Mouse (Mus musculus) hematopoietic stem cell, adult 5-6 weeks (primary cell): ENCODE data around the gene Mtmr10. TPM values are rescaled to one million over a fixed set of nuclear protein-coding genes. Genes with fewer than 3 reads are reported as not detected.

Experiments
- ATAC-seq, 2 experiments: fragments of 125-278 bp in 1 of 2; replicated peaks in 1 of 2; 2 replicates each; pipeline ENCODE4 v1.8.0; 2016 to 2017; ENCODE audit warnings: inconsistent platforms in 2 of 2, mild to moderate bottlenecking in 2 of 2, moderate number of reproducible peaks in 2 of 2, low read depth in 1 of 2, moderate TSS enrichment in 1 of 2; ENCODE audit not compliant: low FRiP score in 2 of 2, poor library complexity in 2 of 2, severe bottlenecking in 2 of 2, insufficient read depth in 1 of 2, low TSS enrichment in 1 of 2
- total RNA-seq: library from RNA; stranded (forward); fragments of 172-1452, 232-1000 nt; gene quantifications from 2 replicates; pipeline ENCODE4 v1.2.3, GENCODE M21; 2017

Mtmr10 gene
- total RNA-seq, 1 experiment from 2014 or later, result 4.3 TPM

DNA sequence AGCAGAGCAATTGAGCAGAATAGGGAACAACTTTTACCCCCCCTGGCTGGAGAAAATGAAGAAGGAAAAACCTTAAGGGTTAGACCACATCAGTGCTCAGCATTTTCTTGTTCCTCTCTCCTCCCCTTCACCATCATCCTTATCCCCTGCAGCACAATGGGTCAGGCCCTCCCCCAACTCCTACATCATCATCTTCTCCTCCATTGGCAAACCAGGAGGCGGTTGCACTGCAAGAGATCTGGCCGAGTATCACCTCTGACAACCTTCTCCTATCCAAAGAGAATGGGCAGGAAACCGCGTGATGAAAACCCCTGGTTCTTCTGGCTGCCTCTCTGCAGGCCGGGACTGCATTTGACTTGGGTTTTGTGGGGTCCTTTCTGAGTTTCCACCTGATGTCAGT lies 69.2 kb downstream of the Mtmr10 start:
- ATAC-seq, result no peak

DNA sequence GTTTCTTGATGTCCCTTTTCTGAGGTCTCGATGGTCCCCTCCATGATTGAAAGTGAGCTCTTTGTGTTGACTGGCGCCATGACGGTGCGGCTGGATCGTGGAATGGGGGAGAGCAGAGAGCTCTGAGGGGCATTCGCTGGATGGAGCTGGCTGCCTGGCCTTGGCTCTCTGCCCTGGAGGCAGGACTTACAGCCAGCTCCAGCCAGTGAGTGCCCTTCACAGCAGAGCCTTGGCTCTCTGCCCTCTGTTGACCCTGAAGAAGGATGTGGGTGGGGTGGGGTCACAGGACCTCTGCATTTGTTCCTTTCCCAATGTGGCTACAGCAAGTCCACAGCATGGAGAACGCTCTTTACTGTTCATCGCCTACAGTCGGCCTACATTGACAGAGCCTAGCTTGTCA lies 70.0 kb downstream of the Mtmr10 start:
- ATAC-seq, result no peak

DNA sequence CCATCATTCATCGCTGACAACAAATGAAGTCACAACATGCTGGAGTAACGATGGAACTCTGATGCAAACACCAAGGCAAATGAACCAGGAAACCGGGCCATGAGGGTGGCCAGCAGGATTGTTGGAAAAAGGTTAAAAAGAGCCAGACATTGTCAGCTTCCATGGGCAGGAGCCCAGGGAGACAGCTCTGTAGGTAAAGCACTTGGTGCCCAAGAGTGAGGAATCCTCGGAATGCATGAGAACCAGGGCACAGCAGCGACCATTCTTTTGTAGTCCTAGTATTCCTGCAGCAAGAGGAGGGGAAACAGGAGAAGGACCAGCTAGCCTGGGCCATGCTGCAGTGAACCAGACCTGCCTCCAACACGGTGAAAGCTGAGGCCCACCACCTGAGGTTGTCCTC lies 71.2 kb downstream of the Mtmr10 start:
- no peak for ATAC-seq

DNA sequence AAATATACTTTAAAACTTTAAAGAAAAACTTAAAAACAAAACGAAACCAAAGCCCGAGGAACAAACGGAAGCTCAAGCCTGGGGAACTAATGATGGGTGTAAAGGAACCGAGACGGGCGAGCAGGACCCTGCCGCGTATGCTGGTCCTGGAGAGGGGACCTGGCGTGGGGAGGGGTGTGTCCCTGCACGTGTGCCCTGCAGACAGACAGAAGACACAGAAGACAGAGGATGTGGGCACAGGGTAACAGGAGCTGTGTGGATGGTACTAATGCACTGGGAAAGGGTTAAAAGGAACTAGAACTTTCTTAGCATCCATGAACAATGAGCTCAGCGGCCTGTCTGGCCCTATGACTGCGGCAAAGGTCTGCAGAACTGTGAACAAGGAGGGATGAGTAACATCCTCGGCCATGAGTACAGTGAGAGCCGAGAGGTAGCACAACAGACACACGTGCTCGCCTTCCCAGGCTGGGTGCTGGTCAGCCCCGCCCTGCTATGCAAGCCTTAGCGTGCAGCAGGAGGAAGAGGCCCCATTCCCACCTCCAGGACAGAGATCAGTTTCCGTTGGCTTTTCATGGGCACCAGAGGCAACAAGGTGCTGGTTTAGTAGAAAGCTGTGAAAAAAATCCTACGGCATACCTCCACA lies 72.6 kb downstream of the Mtmr10 start:
- ATAC-seq, result no peak

DNA sequence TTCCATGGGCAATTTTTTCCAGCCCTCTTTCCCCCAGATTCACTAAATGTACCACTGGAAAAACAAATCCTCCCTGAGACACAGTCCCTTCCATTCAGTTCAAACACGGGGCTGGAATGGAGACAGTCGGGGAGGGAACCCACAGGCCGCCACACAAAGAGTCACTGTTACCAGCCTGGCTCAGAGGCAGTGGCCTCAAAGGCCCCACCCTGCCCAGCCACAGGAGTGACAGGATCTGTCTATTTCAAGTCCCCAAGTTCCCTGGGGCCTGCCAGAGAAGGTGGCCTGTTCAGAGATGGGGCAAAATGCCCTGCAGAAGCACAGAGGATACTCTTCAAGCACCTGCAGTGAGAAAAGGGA lies 73.1 kb downstream of the Mtmr10 start:
- no peak for ATAC-seq

DNA sequence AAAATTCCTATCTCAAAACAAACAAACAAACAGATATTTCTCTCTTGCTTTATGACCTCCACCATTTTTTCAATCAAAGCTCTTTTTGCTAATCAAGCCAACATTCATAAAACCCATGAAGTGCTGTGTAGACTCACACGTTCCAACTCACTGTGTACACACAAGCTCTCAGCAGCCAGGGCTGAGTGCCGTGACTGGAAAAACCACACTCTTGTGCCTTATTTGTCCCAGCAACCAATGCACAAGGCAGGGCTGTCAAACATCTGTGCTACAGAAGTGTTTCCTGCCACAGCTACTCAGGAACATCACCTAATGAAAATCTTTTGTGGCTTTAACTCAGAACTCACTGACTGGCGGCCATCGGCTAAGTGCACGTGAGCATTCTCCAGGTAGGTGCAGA lies 78.4 kb downstream of the Mtmr10 start:
- no peak for ATAC-seq

DNA sequence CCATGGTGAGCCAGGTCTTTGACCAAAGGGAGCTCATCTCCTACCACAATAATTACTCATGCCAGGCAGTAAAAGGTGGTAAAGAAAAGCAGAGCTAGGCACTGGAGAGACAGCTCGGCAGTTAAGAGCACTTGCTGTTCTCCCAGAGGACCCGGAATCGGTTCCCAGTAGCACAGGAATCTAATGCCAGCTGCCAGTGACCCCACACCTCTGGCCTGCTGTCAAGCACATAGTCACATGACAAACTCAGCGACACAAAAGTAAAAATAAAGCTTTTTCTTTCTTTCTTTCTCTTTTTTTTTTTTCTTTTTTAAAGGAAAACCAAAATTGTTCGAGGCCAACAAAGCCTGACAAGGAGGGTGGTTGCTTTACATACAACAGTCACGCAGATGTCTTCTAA lies 82.4 kb downstream of the Mtmr10 start:
- no peak for ATAC-seq

DNA sequence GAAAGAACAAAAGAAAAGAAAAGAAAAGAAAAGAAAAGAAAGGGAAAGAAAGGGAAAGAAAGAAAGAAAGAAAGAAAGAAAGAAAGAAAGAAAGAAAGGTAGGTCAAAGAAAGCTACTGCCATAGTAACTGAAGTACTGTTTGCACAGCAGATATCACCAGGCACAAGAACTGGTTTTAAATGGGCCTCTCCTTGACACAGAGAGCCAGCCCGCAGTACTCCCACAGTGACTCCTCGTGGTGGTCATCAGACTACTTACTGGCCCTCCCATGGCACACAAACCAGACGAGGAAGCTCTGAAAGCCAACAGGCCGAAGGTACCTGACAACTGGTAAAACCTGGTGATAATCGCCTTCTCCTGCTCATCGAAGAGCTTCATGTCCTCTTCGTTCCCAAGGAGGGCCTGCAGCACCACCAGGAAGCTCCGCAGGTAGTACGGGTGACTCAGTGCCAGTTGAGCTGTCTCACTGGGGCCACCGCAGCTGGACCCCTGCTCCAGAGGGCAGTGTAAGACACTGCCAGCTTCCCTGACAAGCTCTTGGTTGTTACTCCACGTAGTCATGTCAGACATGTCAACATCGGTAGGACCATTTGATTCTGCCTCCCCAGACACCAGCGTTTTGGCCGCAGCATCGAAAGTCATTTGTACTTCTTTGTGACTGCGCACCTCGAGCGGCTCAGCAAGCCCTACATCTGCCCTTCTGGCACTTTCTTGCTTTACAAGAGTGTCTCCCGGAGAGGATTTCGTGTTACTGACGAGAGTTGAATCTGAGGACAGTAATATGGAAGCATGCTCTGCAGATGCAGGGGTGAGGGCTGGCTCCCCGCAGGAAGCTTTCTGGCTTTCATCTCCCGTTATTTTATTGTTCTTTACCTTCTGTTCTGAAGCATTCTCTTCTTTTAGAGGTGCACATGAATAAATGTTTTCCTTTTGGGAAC lies 84.8 kb downstream of the Mtmr10 start:
- no peak for ATAC-seq

DNA sequence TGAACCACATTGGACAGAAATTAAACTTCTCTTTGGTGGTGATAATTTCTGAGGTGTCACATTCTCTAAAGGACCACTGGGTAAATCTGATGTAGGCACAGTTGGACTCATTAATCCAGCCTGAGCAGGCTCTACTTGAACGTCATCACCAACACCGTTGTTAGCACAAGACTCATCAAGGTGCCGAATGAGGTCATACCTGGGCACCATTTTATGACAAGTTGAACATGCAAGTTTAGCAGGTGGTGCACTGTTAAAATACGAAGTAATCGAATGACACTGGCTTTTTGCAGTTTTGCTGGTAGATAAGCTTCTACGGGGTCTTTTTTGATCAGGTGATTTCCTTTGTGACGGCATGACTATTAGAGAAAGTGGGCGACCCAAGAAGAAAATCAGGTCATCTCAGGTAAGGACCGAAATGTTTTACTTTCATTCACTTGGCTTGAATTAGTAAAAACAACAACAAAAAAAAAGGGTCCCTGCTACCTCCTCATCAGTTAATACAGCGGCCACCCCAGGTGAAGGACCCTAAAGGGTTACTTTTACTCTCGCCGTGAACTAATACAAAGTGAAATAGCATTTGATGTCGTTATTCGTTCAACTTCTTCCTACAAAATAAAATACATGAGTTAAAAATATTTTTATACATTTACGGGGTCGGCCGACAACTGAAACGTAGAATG lies 85.8 kb downstream of the Mtmr10 start:
- ATAC-seq, result 0 out of 4 replicates have a peak, but pooled peaks have one; percentile 1 to 2

DNA sequence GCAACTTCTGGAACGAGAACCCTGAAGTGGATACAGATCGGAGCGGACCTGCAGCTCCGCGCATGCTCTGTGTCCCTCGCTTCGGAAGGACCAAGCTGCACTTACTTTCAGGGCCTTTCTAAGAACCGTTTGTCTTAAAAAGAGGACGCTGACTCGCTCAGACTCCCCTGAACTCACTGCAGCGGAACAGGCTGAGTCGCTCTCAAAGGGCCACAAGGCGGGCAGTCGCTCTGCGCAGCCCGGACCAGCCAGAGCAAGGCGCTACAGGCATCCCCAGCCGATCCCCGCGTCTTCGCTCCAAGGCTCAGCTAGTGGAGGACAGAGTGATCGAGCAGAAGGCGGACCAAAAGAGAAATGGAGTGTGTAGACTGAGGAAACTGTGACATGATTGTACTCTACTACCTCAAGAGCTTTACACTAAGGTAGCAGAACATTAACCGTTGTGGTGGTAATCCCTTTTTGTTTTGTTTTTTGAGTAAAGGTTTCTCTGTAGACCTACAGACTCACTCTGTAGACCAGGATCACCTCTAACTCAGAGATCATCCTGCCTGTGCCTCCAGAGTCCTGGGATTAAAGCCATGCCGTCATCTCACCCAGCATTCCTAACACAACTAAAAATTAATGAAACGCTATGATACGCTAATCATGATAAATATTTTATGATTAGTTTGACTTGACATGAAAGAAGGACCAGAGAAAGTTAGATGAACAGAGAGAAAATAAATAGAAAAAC lies 86.5 kb downstream of the Mtmr10 start, which contains the start of gene Fan1:
Fan1 (minus strand) TSS at position 266 of the 733 bp plus-strand sequence.
- peak; percentile 98 to 99 for ATAC-seq

Other genes with a start within 250 kb of the Mtmr10 start
- not detected in 2 replicates for gene Trpm1, start 133.8 kb upstream of the Mtmr10 start, total RNA-seq
- 9.2 and 14.4 TPM in 2 replicates for gene Fan1, start 86.4 kb downstream of the Mtmr10 start, total RNA-seq
- 84.7 and 99.5 TPM in 2 replicates for gene Mphosph10, start 104.6 kb downstream of the Mtmr10 start, total RNA-seq
- gene Mcee, start 105.0 kb downstream of the Mtmr10 start, total RNA-seq, result 84.4 and 122 TPM in 2 replicates
- 0.50 TPM in 1 of 2 replicates, not detected in the other for gene Apba2, start 214.1 kb downstream of the Mtmr10 start, total RNA-seq